Mouse (Mus musculus): Measurements from ENCODE around the gene Olfr704.
"Not testable (repeated sequence)": the region's sequence is repeated elsewhere in the genome, so short reads cannot be mapped to it uniquely, and the experiment has no call there.

Olfr704 gene

DNA sequence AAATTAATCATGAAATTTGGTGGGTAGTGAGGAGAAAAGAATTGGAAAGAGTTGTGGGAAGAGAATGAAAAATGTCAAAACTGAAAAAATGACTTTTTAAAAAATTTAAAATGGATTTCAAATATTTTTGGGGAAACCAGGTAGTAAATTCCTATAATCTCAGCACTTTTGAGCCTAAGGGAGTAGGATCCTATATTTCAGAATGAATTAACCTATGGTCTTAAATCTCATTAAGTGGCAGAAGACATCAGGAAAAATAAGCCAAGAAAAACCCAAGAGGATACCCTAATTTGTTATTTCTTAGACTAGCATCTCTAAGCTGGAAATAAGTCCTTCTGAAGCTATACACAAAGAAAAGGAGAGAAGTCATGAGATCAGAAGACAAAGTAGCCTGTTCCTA lies at the start of gene Olfr704:
Gene Olfr704 (plus strand): TSS at position 301 of the 400 bp plus-strand sequence.
- DNase-seq (ENCODE audit: low spot score), result no peak

DNA sequence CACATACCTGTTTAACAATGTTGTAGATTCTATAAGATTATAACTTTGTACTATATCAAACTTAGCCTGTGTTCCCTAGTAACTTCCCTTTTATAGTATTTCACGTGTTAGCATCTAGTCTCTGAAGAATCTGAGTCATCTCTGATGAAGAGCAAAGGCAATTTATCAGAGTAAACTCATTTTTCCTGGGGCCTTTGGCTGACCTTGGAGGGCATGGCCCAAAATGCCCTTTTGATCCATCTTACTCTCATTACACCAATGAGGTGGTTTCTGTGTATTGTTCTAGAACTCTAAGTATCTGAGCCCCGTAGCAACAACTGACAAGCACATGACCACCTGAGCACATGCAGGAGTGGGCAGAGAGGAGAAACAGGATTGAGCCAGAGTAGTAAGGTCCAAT lies 49.2 kb upstream of the Olfr704 start, which contains the start of gene Olfr701:
Gene Olfr701 (plus strand): TSS at position 301 of the 400 bp plus-strand sequence.
- no peak for DNase-seq (ENCODE audit: low spot score)

DNA sequence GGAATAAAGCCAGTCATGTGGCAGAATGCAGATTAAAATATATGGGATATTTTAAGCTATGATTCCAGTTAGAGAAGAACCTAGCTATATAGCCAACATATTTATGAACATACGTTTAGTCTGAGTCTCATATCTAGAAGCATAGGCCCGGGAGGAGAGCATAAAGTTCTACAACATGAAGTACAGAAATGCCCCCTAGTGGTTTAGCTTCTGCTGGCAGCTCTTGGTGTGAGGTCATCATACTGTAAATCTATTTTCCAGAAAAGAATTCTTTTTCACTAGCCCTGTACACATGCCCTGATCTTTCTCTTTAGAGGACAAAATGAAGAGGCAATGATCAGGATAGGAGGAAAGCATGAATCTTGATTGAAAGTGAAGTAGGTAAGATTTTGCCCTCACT lies 47.2 kb upstream of the Olfr704 start:
- no peak for DNase-seq (ENCODE audit: low spot score)

DNA sequence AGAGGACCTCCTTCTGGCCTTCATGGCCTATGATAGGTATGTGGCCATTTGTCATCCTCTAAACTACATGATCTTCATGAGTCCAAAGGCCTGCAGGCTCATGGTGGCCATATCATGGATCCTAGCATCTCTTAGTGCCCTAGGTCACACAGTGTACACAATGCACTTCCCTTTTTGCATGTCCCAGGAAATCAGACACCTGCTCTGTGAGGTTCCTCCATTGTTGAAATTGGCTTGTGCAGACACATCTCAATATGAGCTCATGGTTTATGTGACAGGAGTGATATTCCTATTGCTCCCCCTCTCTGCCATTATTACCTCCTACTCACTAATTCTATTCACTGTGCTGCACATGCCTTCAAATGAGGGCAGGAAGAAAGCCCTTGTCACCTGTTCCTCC lies 44.6 kb upstream of the Olfr704 start:
- DNase-seq (ENCODE audit: low spot score), result no peak

DNA sequence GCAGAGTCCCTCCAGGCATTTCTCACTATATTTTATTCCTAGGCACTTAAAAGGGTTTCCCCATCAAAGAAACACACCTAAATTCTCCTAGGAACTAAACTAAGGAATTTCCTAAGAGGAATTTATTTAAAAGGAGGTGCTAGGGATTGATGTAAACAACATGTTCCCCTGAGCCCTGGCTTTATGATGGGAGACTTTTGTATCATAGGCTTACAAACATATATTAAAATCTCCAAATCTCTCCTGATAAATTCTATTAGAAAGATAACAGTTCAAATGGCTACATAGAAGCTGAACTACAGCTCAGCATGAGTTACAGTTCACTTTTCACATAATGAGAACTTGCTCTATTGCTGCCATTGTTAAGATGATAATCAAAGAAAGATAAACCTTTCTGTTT lies 29.2 kb upstream of the Olfr704 start, which contains the start of gene Olfr702:
Gene Olfr702 (minus strand): TSS at position 101 of the 400 bp plus-strand sequence.
- no peak for DNase-seq (ENCODE audit: low spot score)

- no peak for DNase-seq (ENCODE audit: low spot score)
These were observed 19.9 kb upstream of the Olfr704 start, which contains the start of gene Olfr703 for GRCm38 (mm10) chr7:106843060-106843459. Olfr703 (plus strand) TSS chr7:106843360.

DNA sequence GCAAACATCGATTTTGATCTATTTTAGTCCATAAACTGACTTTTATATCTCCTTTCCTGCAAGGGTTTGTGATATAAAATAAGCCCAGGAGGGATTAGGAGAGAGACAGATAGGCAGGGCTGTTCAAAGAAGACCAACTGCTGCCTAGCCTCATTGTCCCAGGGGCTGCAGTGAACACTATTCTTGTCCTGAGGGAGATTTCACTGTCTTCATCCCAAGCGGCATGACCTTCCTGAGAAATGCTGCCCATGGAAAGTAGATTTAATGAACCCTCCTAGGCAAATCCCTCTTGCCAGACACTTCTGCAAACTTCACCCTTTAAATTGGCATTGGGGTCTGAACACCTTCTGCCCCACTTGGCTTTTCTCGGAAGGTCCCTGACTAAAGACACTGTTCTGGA lies 13.8 kb downstream of the Olfr704 start, which contains the start of gene Olfr705:
Gene Olfr705 (minus strand): TSS at position 101 of the 400 bp plus-strand sequence.
- no peak for DNase-seq (ENCODE audit: low spot score)

DNA sequence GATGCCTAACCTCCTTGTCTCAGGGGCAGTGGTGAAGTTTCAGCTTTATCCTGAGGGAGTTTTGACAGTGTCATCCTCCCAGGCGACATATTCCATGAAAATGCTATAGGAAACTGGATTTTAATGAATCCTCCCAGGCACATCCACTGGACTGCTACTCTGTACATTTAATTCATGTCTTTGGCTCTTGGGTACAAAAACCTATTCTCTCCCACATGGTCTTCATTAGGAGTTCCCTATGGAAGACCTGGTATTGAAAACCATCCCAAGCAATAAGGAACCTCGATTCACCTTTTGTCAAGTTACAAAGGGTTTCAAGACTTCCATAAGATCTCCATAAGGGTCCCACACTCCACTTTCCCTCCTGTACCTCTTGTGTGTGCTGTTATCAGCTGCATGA lies 25.1 kb downstream of the Olfr704 start, which contains the start of gene Olfr706:
Gene Olfr706 (minus strand): TSS at position 101 of the 400 bp plus-strand sequence.
- no peak for DNase-seq (ENCODE audit: low spot score)

DNA sequence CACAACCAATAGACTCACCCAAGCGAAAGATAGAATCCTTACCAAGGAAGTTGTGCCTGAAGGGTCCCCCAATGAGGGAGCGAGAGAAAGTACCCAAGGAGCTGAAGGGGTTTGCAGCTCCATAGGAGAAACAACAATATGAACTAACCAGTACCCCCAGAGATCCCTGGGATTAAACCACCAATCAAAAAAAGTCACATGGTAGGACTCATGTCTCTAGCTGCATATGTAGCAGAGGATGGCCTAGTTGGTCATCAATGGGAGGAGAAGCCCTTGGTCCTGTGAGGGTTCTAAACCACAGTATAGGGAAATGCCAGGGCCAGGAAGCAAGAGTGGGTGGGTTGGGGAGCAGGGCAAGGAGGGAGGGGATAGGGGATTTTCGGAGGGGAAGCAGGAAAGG lies 38.2 kb downstream of the Olfr704 start, which contains the start of gene Olfr707:
Gene Olfr707 (minus strand): TSS at position 101 of the 400 bp plus-strand sequence.
- DNase-seq (ENCODE audit: low spot score), result not testable (repeated sequence)

- DNase-seq (ENCODE audit: low spot score), result no peak
These were observed 44.7 kb downstream of the Olfr704 start, which contains the start of gene Olfr1532-ps1 for GRCm38 (mm10) chr7:106907676-106908075. Olfr1532-ps1 (plus strand) TSS chr7:106908001.

All from MN1 (cell line).